Mouse (Mus musculus) ES-E14 (cell line): Measurements from ENCODE around the gene Hcls1.

Source experiments
- CHD2 ChIP-seq: IDR thresholded peaks from 2 replicates; pipeline ENCODE4 v1.6.1; 2014; ENCODE audit warnings: mild to moderate bottlenecking, low read depth, low read length, inconsistent platforms
- HCFC1 ChIP-seq: IDR thresholded peaks from 2 replicates; pipeline ENCODE4 v1.6.1; 2012; ENCODE audit warnings: low read length, inconsistent platforms, borderline replicate concordance; ENCODE audit not compliant: insufficient read depth
- MAFK ChIP-seq: IDR thresholded peaks from 2 replicates; pipeline ENCODE4 v1.6.1; 2014; ENCODE audit warnings: mild to moderate bottlenecking, low read depth, low read length, inconsistent platforms; ENCODE audit not compliant: insufficient read depth
- ZC3H11A ChIP-seq: IDR thresholded peaks from 2 replicates; pipeline ENCODE4 v1.6.1; 2012; ENCODE audit warnings: low read depth, mild to moderate bottlenecking, inconsistent platforms, low read length, borderline replicate concordance
- ZNF384 ChIP-seq: IDR thresholded peaks from 2 replicates; pipeline ENCODE4 v1.6.1; 2012; ENCODE audit warnings: low read depth, low read length, inconsistent platforms

GRCm38 (mm10) chr16:36911909-36912308 is 22.9 kb upstream of the Hcls1 start:
- TF ChIP-seq MAFK (no peak), ZC3H11A (no peak), ZNF384 (no peak), HCFC1 (no peak), CHD2 (no peak)
